Comparison of ENCODE assay signal across 18 mouse cellular contexts in genomic region chr15:36364757-36365156, GRCm38 (mm10).
DNase-seq lines count a peak whose midpoint lies in the region; ATAC-seq and TF ChIP-seq lines count a peak whose summit lies in the region.
"Had no signal": no experiment of that assay in that cellular context is flagged by ENCODE, and none has a peak within 500 bp of the region (broad histone marks: within the 10 kb centered on the region; RNA-seq: fewer than 3 reads in every experiment).

No protein-coding gene starts in this region.

- DNase-seq in embryo, embryonic 10 days (ENCODE audit: low spot score): peak; percentile 2
- DNase-seq in embryo, embryonic 11 days: no peak
- DNase-seq in liver, embryonic 13.5 days: no peak
- DNase-seq in liver, embryonic 11.5 days (ENCODE audit: low spot score): no peak
- no peak for DNase-seq in CH12.LX (ENCODE audit: extremely low read depth)
- no peak for DNase-seq in stomach, postnatal 0 days (ENCODE audit: low spot score)
- no peak for DNase-seq in urinary bladder, postnatal 36 days (ENCODE audit: low spot score in 2 of 2)
- DNase-seq: adrenal gland, postnatal 10 days; cerebellum, adult 11 months; cerebellum, adult 8-10 months; cerebellum, postnatal 14 days; gastrocnemius, postnatal 10 days had no signal

- no peak for TF ChIP-seq POLR2A in CH12.LX (IDR thresholded peaks at IDR 0.05; ENCODE audit: low read depth, low read length)

- H3K9ac ChIP-seq in liver, embryonic 13.5 days: no peak overlapping the region
- no peak overlapping the region for H3K9ac ChIP-seq in liver, embryonic 11.5 days (ENCODE audit: low read depth, low read length)
- H3K9ac ChIP-seq in CH12.LX (ENCODE audit: insufficient read depth, low read depth): no peak overlapping the region
- H3K9ac ChIP-seq in stomach, postnatal 0 days (ENCODE audit: low read length): no peak overlapping the region
- H3K9ac ChIP-seq: embryonic facial prominence, embryonic 13.5 days; forebrain, embryonic 12.5 days; heart, embryonic 12.5 days; hindbrain, embryonic 14.5 days had no signal

- dilution Hi-C loops in CH12.LX (cut with MboI; ENCODE audit: extremely low pct_ligation_motif_present, extremely low pct_unique_long_range_greater_than_20kb, low sequenced_read_pairs): no loop called here

- TF ChIP-seq EP300 in CH12.LX (IDR thresholded peaks at IDR 0.05; ENCODE audit: low read length): no peak
- no peak for TF ChIP-seq EP300 in stomach, postnatal 0 days (optimal IDR thresholded peaks at IDR 0.05)

- H3K4me1 ChIP-seq in liver, embryonic 13.5 days (replicated peaks): peaks cover 50% of the 10 kb centered on the region
- peaks cover 14% of the 10 kb centered on the region for H3K4me1 ChIP-seq in liver, embryonic 11.5 days (replicated peaks; ENCODE audit: control insufficient read depth, insufficient read depth, low read length)
- peaks cover 14 to 45% of the 10 kb centered on the region in 2 experiments for H3K4me1 ChIP-seq in CH12.LX (ENCODE audit: control insufficient read depth in 1 of 2, insufficient read depth in 2 of 2)
- no peaks in the 10 kb centered on the region for H3K4me1 ChIP-seq in stomach, postnatal 0 days (replicated peaks; ENCODE audit: control insufficient read depth, insufficient read depth)

- TF ChIP-seq RAD21 in CH12.LX (IDR thresholded peaks at IDR 0.05; ENCODE audit: low read depth, low read length): no peak

- TF ChIP-seq CTCF in CH12.LX (conservative IDR thresholded peaks at IDR 0.05 in 1 of 2, IDR thresholded peaks at IDR 0.05 in 1 of 2; ENCODE audit: low read depth in 2 of 2, low read length in 2 of 2): no peak
- no peak for TF ChIP-seq CTCF in stomach, postnatal 0 days (IDR thresholded peaks at IDR 0.05; ENCODE audit: low read depth)

- H3K36me3 ChIP-seq in liver, embryonic 13.5 days: no peaks in the 10 kb centered on the region
- H3K36me3 ChIP-seq in liver, embryonic 11.5 days (ENCODE audit: control insufficient read depth, insufficient read depth, low read length): no peaks in the 10 kb centered on the region
- no peaks in the 10 kb centered on the region for H3K36me3 ChIP-seq in CH12.LX (replicated peaks in 1 of 2; ENCODE audit: control insufficient read depth in 1 of 2, insufficient read depth in 1 of 2, low read length in 1 of 2)
- no peaks in the 10 kb centered on the region for H3K36me3 ChIP-seq in stomach, postnatal 0 days (ENCODE audit: control insufficient read depth, insufficient read depth, low read length)
- H3K36me3 ChIP-seq: embryonic facial prominence, embryonic 13.5 days; forebrain, embryonic 12.5 days; heart, embryonic 12.5 days; hindbrain, embryonic 10.5 days had no signal

- in situ Hi-C loops in CH12.LX (cut with MboI; ENCODE audit: low pct_ligation_motif_present, low pct_unique_long_range_greater_than_20kb, low sequenced_read_pairs): no loop called here

- no peak for ATAC-seq in liver, embryonic 13.5 days (ENCODE audit: low read depth)
- ATAC-seq in liver, embryonic 11.5 days (replicated peaks; ENCODE audit: low FRiP score): no peak
- ATAC-seq in stomach, postnatal 0 days (ENCODE audit: low FRiP score, low TSS enrichment): peak; percentile 77; the same call in 1 of the 2 replicates
- ATAC-seq: forebrain, embryonic 16.5 days had no signal

- H3K4me3 ChIP-seq in liver, embryonic 13.5 days (replicated peaks): no peak overlapping the region
- no peak overlapping the region for H3K4me3 ChIP-seq in liver, embryonic 11.5 days (ENCODE audit: low read depth, low read length)
- no peak overlapping the region for H3K4me3 ChIP-seq in CH12.LX (replicated peaks in 1 of 3; ENCODE audit: low read depth in 2 of 3, low read length in 2 of 3, poor library complexity in 1 of 3)
- no peak overlapping the region for H3K4me3 ChIP-seq in stomach, postnatal 0 days (ENCODE audit: low read depth, low read length)
- H3K4me3 ChIP-seq: embryonic facial prominence, embryonic 13.5 days; forebrain, embryonic 12.5 days; heart, embryonic 12.5 days; hindbrain, embryonic 10.5 days had no signal

- no peaks in the 10 kb centered on the region for H3K9me3 ChIP-seq in liver, embryonic 13.5 days (replicated peaks)
- H3K9me3 ChIP-seq in liver, embryonic 11.5 days (ENCODE audit: control insufficient read depth, low read length): no peaks in the 10 kb centered on the region
- no peaks in the 10 kb centered on the region for H3K9me3 ChIP-seq in CH12.LX (replicated peaks; ENCODE audit: low read length)
- H3K9me3 ChIP-seq in stomach, postnatal 0 days (ENCODE audit: control insufficient read depth, low read length): no peaks in the 10 kb centered on the region
- H3K9me3 ChIP-seq: embryonic facial prominence, embryonic 13.5 days; forebrain, embryonic 12.5 days; heart, embryonic 12.5 days; hindbrain, embryonic 10.5 days had no signal

- H3K27me3 ChIP-seq in liver, embryonic 13.5 days: 0 out of 2 replicates have a peak, but pooled peaks cover 2% of the 10 kb centered on the region
- no peaks in the 10 kb centered on the region for H3K27me3 ChIP-seq in liver, embryonic 11.5 days (replicated peaks; ENCODE audit: control insufficient read depth, insufficient read depth, low read length)
- no peaks in the 10 kb centered on the region for H3K27me3 ChIP-seq in CH12.LX (replicated peaks)
- no peaks in the 10 kb centered on the region for H3K27me3 ChIP-seq in stomach, postnatal 0 days (ENCODE audit: control insufficient read depth, insufficient read depth, low read length)
- H3K27me3 ChIP-seq: embryonic facial prominence, embryonic 13.5 days; forebrain, embryonic 12.5 days; heart, embryonic 12.5 days had no signal

- H3K79me2 ChIP-seq in CH12.LX (replicated peaks; ENCODE audit: control insufficient read depth, extremely low read depth, insufficient read depth, poor library complexity, severe bottlenecking): no peaks in the 10 kb centered on the region

- no peak overlapping the region for H3K4me2 ChIP-seq in liver, embryonic 13.5 days
- no peak overlapping the region for H3K4me2 ChIP-seq in liver, embryonic 11.5 days
- no peak overlapping the region for H3K4me2 ChIP-seq in CH12.LX (ENCODE audit: insufficient read depth, low read depth, poor library complexity, severe bottlenecking)
- no peak overlapping the region for H3K4me2 ChIP-seq in stomach, postnatal 0 days (replicated peaks; ENCODE audit: low read depth)
- H3K4me2 ChIP-seq: embryonic facial prominence, embryonic 13.5 days; forebrain, embryonic 12.5 days; heart, embryonic 12.5 days; hindbrain, embryonic 14.5 days had no signal

- H3K27ac ChIP-seq in liver, embryonic 13.5 days: peak overlapping the region; percentile 19
- no peak overlapping the region for H3K27ac ChIP-seq in liver, embryonic 11.5 days (ENCODE audit: low read depth, low read length)
- no peak overlapping the region for H3K27ac ChIP-seq in CH12.LX (ENCODE audit: insufficient read depth, low read depth)
- H3K27ac ChIP-seq in stomach, postnatal 0 days (replicated peaks): no peak overlapping the region
- H3K27ac ChIP-seq: embryonic facial prominence, embryonic 13.5 days; forebrain, embryonic 12.5 days; hindbrain, embryonic 10.5 days; hindbrain, embryonic 14.5 days had no signal

TF ChIP-seq in CH12.LX, 34 proteins besides CTCF, POLR2A, EP300 and RAD21:
- TF ChIP-seq POLR2AphosphoS2 (IDR thresholded peaks at IDR 0.05; ENCODE audit: low read depth, low read length): no peak
- peak; percentile 36; the same call in 1 of the 2 replicates for TF ChIP-seq TCF12 (IDR thresholded peaks at IDR 0.05; ENCODE audit: low read depth, low read length)
- no peak for TF ChIP-seq USF1 (IDR thresholded peaks at IDR 0.05; ENCODE audit: low read depth, low read length)
- no peak for TF ChIP-seq MAFK (IDR thresholded peaks at IDR 0.05; ENCODE audit: insufficient replicate concordance, low read length)
- TF ChIP-seq MEF2A (IDR thresholded peaks at IDR 0.05; ENCODE audit: borderline replicate concordance, low read depth, low read length): no peak
- no peak for TF ChIP-seq CHD1 (IDR thresholded peaks at IDR 0.05; ENCODE audit: low read depth, low read length)
- TF ChIP-seq KAT2A (IDR thresholded peaks at IDR 0.05; ENCODE audit: insufficient replicate concordance, low read length): no peak
